Mouse (Mus musculus) small intestine, adult 2 months (tissue): ENCODE data around the gene Acvr1. TPM values are rescaled to one million over a fixed set of nuclear protein-coding genes. Genes with fewer than 3 reads are reported as not detected.

Source experiments
- H3K27ac ChIP-seq: fragments of 200-500 bp; 2 replicates; pipeline ENCODE4 v1.5.1; 2012; ENCODE audit warnings: low read depth, low read length, control low read depth, inconsistent platforms; ENCODE audit not compliant: insufficient read depth
- H3K27me3 ChIP-seq: fragments of 200-500 bp; 2 replicates; pipeline ENCODE4 v1.6.1; 2012; ENCODE audit warnings: mild to moderate bottlenecking, moderate library complexity, low read length, inconsistent platforms; ENCODE audit not compliant: control insufficient read depth, insufficient read depth
- H3K36me3 ChIP-seq: fragments of 200-500 bp; 2 replicates; pipeline ENCODE4 v1.6.1; 2012; ENCODE audit warnings: mild to moderate bottlenecking, low read length, control low read depth, inconsistent platforms; ENCODE audit not compliant: control insufficient read depth, insufficient read depth
- H3K4me1 ChIP-seq: fragments of 200-500 bp; 2 replicates; pipeline ENCODE4 v1.6.1; 2012; ENCODE audit warnings: low read length, inconsistent platforms, mixed read lengths; ENCODE audit not compliant: control insufficient read depth, insufficient read depth, insufficient read length
- H3K4me3 ChIP-seq: fragments of 200-500 bp; 2 replicates; pipeline ENCODE4 v1.5.1; 2012; ENCODE audit warnings: low read depth, mild to moderate bottlenecking, control low read depth, inconsistent platforms, low read length, moderate library complexity
- CTCF ChIP-seq: fragments of 200-500 bp; IDR thresholded peaks from 2 replicates; pipeline ENCODE4 v1.5.1; 2012; ENCODE audit warnings: low read depth, mild to moderate bottlenecking, control low read depth, inconsistent platforms, low read length, moderate library complexity, mixed read lengths; ENCODE audit not compliant: insufficient replicate concordance, insufficient read length; ENCODE audit errors: extremely low read depth
- POLR2A ChIP-seq: fragments of 200-500 bp; IDR thresholded peaks from 2 replicates; pipeline ENCODE4 v1.6.1; 2012; ENCODE audit warnings: low read depth, mild to moderate bottlenecking, control low read depth, inconsistent platforms, low read length, moderate library complexity
- WGBS: fragments of 180-500 bp; shearing (Covaris S2); methylation state at CpG from one replicate; pipeline ENCODE4 v1.1.7; 2018; 5-methylcytosine and 5-hydroxymethylcytosine counted together
- polyA plus RNA-seq: library from polyadenylated mRNA; depleted of rRNA; stranded (reverse); fragments of >200 nt; gene quantifications from 2 replicates; pipeline ENCODE4 v1.2.3, GENCODE M21; 2012; rRNA removed

The Acvr1 gene
- polyA plus RNA-seq, 1 experiment, result 3.1 TPM

GRCm38 (mm10) chr2:58354389-58354788 is 212.6 kb downstream of the Acvr1 start:
- H3K27me3 ChIP-seq, result no peaks in the 10 kb centered on the region
- no peaks in the 10 kb centered on the region for H3K4me1 ChIP-seq
- WGBS, result 94% methylated on average over 3 of the region's 3 CpGs
- H3K36me3 ChIP-seq, result no peaks in the 10 kb centered on the region
- H3K4me3 ChIP-seq, result no peak overlapping the region
- no peak overlapping the region for H3K27ac ChIP-seq
- TF ChIP-seq CTCF (no peak), POLR2A (no peak)

GRCm38 (mm10) chr2:58352846-58353245 is 214.1 kb downstream of the Acvr1 start:
- Histone ChIP-seq H3K4me3 (no peak overlapping the region), H3K27me3 (no peaks in the 10 kb centered on the region), H3K4me1 (no peaks in the 10 kb centered on the region), H3K27ac (no peak overlapping the region), H3K36me3 (no peaks in the 10 kb centered on the region)
- 71% methylated on average over 5 of the region's 5 CpGs for WGBS
- TF ChIP-seq POLR2A (no peak), CTCF (no peak)

- H3K27ac ChIP-seq, result no peak overlapping the region
- H3K36me3 ChIP-seq, result no peaks in the 10 kb centered on the region
- H3K27me3 ChIP-seq, result no peaks in the 10 kb centered on the region
- TF ChIP-seq POLR2A (no peak), CTCF (no peak)
- WGBS, result 90% methylated on average over 2 of the region's 2 CpGs
- no peak overlapping the region for H3K4me3 ChIP-seq
- no peaks in the 10 kb centered on the region for H3K4me1 ChIP-seq
Observed at GRCm38 (mm10) chr2:58350657-58351056, 216.3 kb downstream of the Acvr1 start.

Other genes with a start within 250 kb of the Acvr1 start
- 0.17 and 0.28 TPM in 2 replicates for gene Acvr1c, start 209.3 kb downstream of the Acvr1 start, polyA plus RNA-seq
- not detected in 2 replicates for gene Gm17409, start 97.0 kb downstream of the Acvr1 start, polyA plus RNA-seq
- 4.0 and 7.6 TPM in 2 replicates for gene Upp2, start 141 bp upstream of the Acvr1 start, polyA plus RNA-seq